Mouse (Mus musculus) liver, embryonic 11.5 days (tissue): Measurements from ENCODE around the gene Fat2. TPM values are rescaled to one million over a fixed set of nuclear protein-coding genes. Genes with fewer than 3 reads are reported as not detected.

Source experiments
- ATAC-seq: fragments of 200-750 bp; cut with Nextera tagmentation; replicated peaks from 2 replicates; pipeline ENCODE4 v1.8.0; 2017; ENCODE audit warnings: moderate number of reproducible peaks, mild to moderate bottlenecking, moderate TSS enrichment, moderate library complexity; ENCODE audit not compliant: low FRiP score
- DNase-seq: peaks from one replicate; pipeline ENCODE4 v3.0.0-alpha.2; 2017; ENCODE audit warnings: low spot score
- H3K27ac ChIP-seq: fragments of 300-500 bp; sonication (generic); 2 replicates; pipeline ENCODE4 v1.5.1; 2014; ENCODE audit warnings: mild to moderate bottlenecking, low read depth, low read length, control low read depth
- H3K27me3 ChIP-seq: fragments of 300-500 bp; sonication (generic); replicated peaks from 2 replicates; pipeline ENCODE4 v1.6.1; 2014; ENCODE audit warnings: low read length, mixed read lengths; ENCODE audit not compliant: control insufficient read depth, insufficient read depth
- H3K36me3 ChIP-seq: fragments of 300-500 bp; sonication (generic); 2 replicates; pipeline ENCODE4 v1.6.1; 2014; ENCODE audit warnings: mild to moderate bottlenecking, low read length, moderate library complexity, mixed read lengths; ENCODE audit not compliant: control insufficient read depth, insufficient read depth
- H3K4me1 ChIP-seq: fragments of 300-500 bp; sonication (generic); replicated peaks from 2 replicates; pipeline ENCODE4 v1.6.1; 2014; ENCODE audit warnings: low read length, mixed read lengths; ENCODE audit not compliant: control insufficient read depth, insufficient read depth
- H3K4me2 ChIP-seq: fragments of 300-500 bp; sonication (generic); 2 replicates; pipeline ENCODE4 v1.6.1; 2014; ENCODE audit warnings: mild to moderate bottlenecking, control low read depth, moderate library complexity
- H3K4me3 ChIP-seq: fragments of 300-500 bp; sonication (generic); 2 replicates; pipeline ENCODE4 v1.5.1; 2014; ENCODE audit warnings: low read depth, low read length, control low read depth
- H3K9ac ChIP-seq: fragments of 300-500 bp; sonication (generic); 2 replicates; pipeline ENCODE4 v1.6.1; 2014; ENCODE audit warnings: low read depth, low read length, control low read depth
- H3K9me3 ChIP-seq: fragments of 300-500 bp; sonication (generic); 2 replicates; pipeline ENCODE4 v1.6.1; 2016; ENCODE audit warnings: low read length, inconsistent platforms, mixed read lengths; ENCODE audit not compliant: control insufficient read depth
- WGBS: fragments of 180-500 bp; shearing (Covaris S2); extraction: QIAGEN DNeasy Blood & Tissue Kit; methylation state at CpG from one replicate; pipeline ENCODE4 v1.1.7; 2014; 5-methylcytosine and 5-hydroxymethylcytosine counted together
- polyA plus RNA-seq: library from polyadenylated mRNA; unstranded; fragments of >200 nt; fragmentation: Nextera tagmentation; extraction: Ambion mirVana; gene quantifications from 2 replicates; pipeline ENCODE4 v1.2.1, GENCODE M21; 2014

The Fat2 gene
- polyA plus RNA-seq, 1 experiment from 2014 or later, result not detected

GRCm38 (mm10) chr11:55323854-55324253, 12.5 kb downstream of the Fat2 start:
- Histone ChIP-seq H3K4me3 (no peak overlapping the region), H3K36me3 (no peaks in the 10 kb centered on the region), H3K4me2 (no peak overlapping the region), H3K9ac (no peak overlapping the region), H3K4me1 (no peaks in the 10 kb centered on the region), H3K9me3 (no peaks in the 10 kb centered on the region), H3K27ac (no peak overlapping the region), H3K27me3 (no peaks in the 10 kb centered on the region; the same call in 1 of the 2 replicates)
- DNase-seq (no peak), ATAC-seq (no peak)
- WGBS, result 72% methylated on average over 8 of the region's 8 CpGs

GRCm38 (mm10) chr11:55320990-55321389, 15.4 kb downstream of the Fat2 start:
- no peaks in the 10 kb centered on the region for H3K9me3 ChIP-seq
- WGBS, result 58% methylated on average over 2 of the region's 2 CpGs
- H3K4me1 ChIP-seq, result no peaks in the 10 kb centered on the region
- ATAC-seq, result no peak
- no peak for DNase-seq
- H3K4me3 ChIP-seq, result no peak overlapping the region
- H3K27me3 ChIP-seq, result no peaks in the 10 kb centered on the region
- no peaks in the 10 kb centered on the region for H3K36me3 ChIP-seq
- no peak overlapping the region for H3K27ac ChIP-seq
- no peak overlapping the region for H3K9ac ChIP-seq
- H3K4me2 ChIP-seq, result no peak overlapping the region

- Histone ChIP-seq H3K9me3 (no peaks in the 10 kb centered on the region), H3K4me1 (no peaks in the 10 kb centered on the region), H3K36me3 (no peaks in the 10 kb centered on the region), H3K4me3 (no peak overlapping the region), H3K4me2 (no peak overlapping the region), H3K9ac (no peak overlapping the region), H3K27me3 (peaks cover 6% of the 10 kb centered on the region; the same call in 1 of the 2 replicates), H3K27ac (no peak overlapping the region)
- no peak for ATAC-seq
- 75% methylated on average over 6 of the region's 6 CpGs for WGBS
- no peak for DNase-seq
These were observed 20.4 kb downstream of the Fat2 start for GRCm38 (mm10) chr11:55315966-55316365.

- no peak overlapping the region for H3K4me2 ChIP-seq
- no peak for DNase-seq
- H3K27ac ChIP-seq, result no peak overlapping the region
- H3K9me3 ChIP-seq, result no peaks in the 10 kb centered on the region
- H3K27me3 ChIP-seq, result peaks cover 6% of the 10 kb centered on the region; the same call in 1 of the 2 replicates
- no peak overlapping the region for H3K4me3 ChIP-seq
- H3K9ac ChIP-seq, result no peak overlapping the region
- WGBS, result 45% methylated on average over 2 of the region's 2 CpGs
- no peaks in the 10 kb centered on the region for H3K36me3 ChIP-seq
- no peak for ATAC-seq
- no peaks in the 10 kb centered on the region for H3K4me1 ChIP-seq
These were observed 21.7 kb downstream of the Fat2 start for GRCm38 (mm10) chr11:55314704-55315047.

GRCm38 (mm10) chr11:55313768-55314703, 22.3 kb downstream of the Fat2 start:
- no peak overlapping the region for H3K4me3 ChIP-seq
- no peak overlapping the region for H3K9ac ChIP-seq
- H3K27ac ChIP-seq, result no peak overlapping the region
- H3K27me3 ChIP-seq, result peaks cover 6% of the 10 kb centered on the region; the same call in 1 of the 2 replicates
- no peak overlapping the region for H3K4me2 ChIP-seq
- DNase-seq, result no peak
- H3K36me3 ChIP-seq, result no peaks in the 10 kb centered on the region
- ATAC-seq, result no peak
- 16% methylated on average over 29 of the region's 29 CpGs for WGBS
- H3K4me1 ChIP-seq, result no peaks in the 10 kb centered on the region
- no peaks in the 10 kb centered on the region for H3K9me3 ChIP-seq

GRCm38 (mm10) chr11:55302350-55302749, 34.0 kb downstream of the Fat2 start:
- WGBS, result 69% methylated on average over 4 of the region's 4 CpGs
- no peak for ATAC-seq
- no peaks in the 10 kb centered on the region for H3K36me3 ChIP-seq

GRCm38 (mm10) chr11:55293179-55293578, 43.2 kb downstream of the Fat2 start:
- WGBS, result 92% methylated on average over 5 of the region's 5 CpGs
- no peak overlapping the region for H3K9ac ChIP-seq
- H3K4me3 ChIP-seq, result no peak overlapping the region
- no peaks in the 10 kb centered on the region for H3K9me3 ChIP-seq
- no peak for DNase-seq
- H3K36me3 ChIP-seq, result no peaks in the 10 kb centered on the region
- no peaks in the 10 kb centered on the region for H3K27me3 ChIP-seq
- no peak overlapping the region for H3K4me2 ChIP-seq
- no peak overlapping the region for H3K27ac ChIP-seq
- H3K4me1 ChIP-seq, result no peaks in the 10 kb centered on the region
- ATAC-seq, result no peak

More at GRCm38 (mm10) chr11:55302350-55302749, 34.0 kb downstream of the Fat2 start:
- no peaks in the 10 kb centered on the region for H3K9me3 ChIP-seq
- no peaks in the 10 kb centered on the region for H3K27me3 ChIP-seq
- no peak overlapping the region for H3K27ac ChIP-seq
- no peaks in the 10 kb centered on the region for H3K4me1 ChIP-seq
- DNase-seq, result no peak
- no peak overlapping the region for H3K9ac ChIP-seq
- H3K4me3 ChIP-seq, result no peak overlapping the region
- no peak overlapping the region for H3K4me2 ChIP-seq

- H3K36me3 ChIP-seq, result no peaks in the 10 kb centered on the region
- H3K4me1 ChIP-seq, result no peaks in the 10 kb centered on the region
- no peak overlapping the region for H3K27ac ChIP-seq
- whole genome bisulfite sequencing, result 78% methylated on average over 7 of the region's 7 CpGs
- no peaks in the 10 kb centered on the region for H3K27me3 ChIP-seq
- no peak overlapping the region for H3K4me3 ChIP-seq
- H3K9me3 ChIP-seq, result no peaks in the 10 kb centered on the region
- ATAC-seq (no peak), DNase-seq (no peak)
- no peak overlapping the region for H3K9ac ChIP-seq
- H3K4me2 ChIP-seq, result no peak overlapping the region
These were observed 44.5 kb downstream of the Fat2 start for GRCm38 (mm10) chr11:55291901-55292300.

- Histone ChIP-seq H3K4me2 (no peak overlapping the region), H3K9me3 (no peaks in the 10 kb centered on the region), H3K36me3 (no peaks in the 10 kb centered on the region), H3K4me3 (no peak overlapping the region), H3K27ac (no peak overlapping the region), H3K9ac (no peak overlapping the region), H3K4me1 (no peaks in the 10 kb centered on the region), H3K27me3 (no peaks in the 10 kb centered on the region)
- WGBS, result 47% methylated on average over 5 of the region's 5 CpGs
- ATAC-seq (no peak), DNase-seq (no peak)
These were observed 46.4 kb downstream of the Fat2 start for GRCm38 (mm10) chr11:55289851-55290391.
